Mouse (Mus musculus) lung, postnatal 0 days (tissue): Measurements from ENCODE around the gene Timd4. TPM values are rescaled to one million over a fixed set of nuclear protein-coding genes. Genes with fewer than 3 reads are reported as not detected.

ENCODE experiments used
- ATAC-seq: fragments of 200-750 bp; cut with Nextera tagmentation; 2 replicates; pipeline ENCODE4 v1.8.0; 2017; ENCODE audit warnings: moderate library complexity
- DNase-seq: peaks from one replicate; pipeline ENCODE4 v3.0.0-alpha.2; 2016; ENCODE audit warnings: low spot score
- H3K27ac ChIP-seq: fragments of 300-500 bp; sonication (generic); 2 replicates; pipeline ENCODE4 v1.5.1; 2014; ENCODE audit warnings: antibody characterized with exemption, mild to moderate bottlenecking, low read length, mixed read lengths
- H3K27me3 ChIP-seq: fragments of 300-500 bp; sonication (generic); replicated peaks from 2 replicates; pipeline ENCODE4 v1.6.1; 2014; ENCODE audit warnings: low read length, mixed read lengths; ENCODE audit not compliant: insufficient read depth
- H3K36me3 ChIP-seq: fragments of 300-500 bp; sonication (generic); 2 replicates; pipeline ENCODE4 v1.6.1; 2014; ENCODE audit warnings: low read length, mixed read lengths; ENCODE audit not compliant: insufficient read depth
- H3K4me1 ChIP-seq: fragments of 300-500 bp; sonication (generic); 2 replicates; pipeline ENCODE4 v1.6.1; 2014; ENCODE audit warnings: antibody characterized with exemption, low read depth, low read length, mixed read lengths; ENCODE audit not compliant: insufficient read depth
- H3K4me2 ChIP-seq: fragments of 300-500 bp; sonication (generic); replicated peaks from 2 replicates; pipeline ENCODE4 v1.6.1; 2014; ENCODE audit warnings: low read depth, mild to moderate bottlenecking, low read length, moderate library complexity, mixed read lengths
- H3K4me3 ChIP-seq: fragments of 300-500 bp; sonication (generic); 2 replicates; pipeline ENCODE4 v1.5.1; 2014; ENCODE audit warnings: low read depth, low read length
- H3K9ac ChIP-seq: fragments of 300-500 bp; sonication (generic); replicated peaks from 2 replicates; pipeline ENCODE4 v1.6.1; 2014; ENCODE audit warnings: low read depth, mild to moderate bottlenecking
- H3K9me3 ChIP-seq: fragments of 300-500 bp; sonication (generic); 2 replicates; pipeline ENCODE4 v1.6.1; 2016; ENCODE audit warnings: low read length, mixed read lengths
- CTCF ChIP-seq: IDR thresholded peaks from 2 replicates; pipeline ENCODE4 v1.5.1; 2016; ENCODE audit warnings: antibody characterized with exemption, mild to moderate bottlenecking
- EP300 ChIP-seq: IDR thresholded peaks from 2 replicates; pipeline ENCODE4 v1.6.1; 2016; ENCODE audit warnings: antibody characterized with exemption, mild to moderate bottlenecking, control low read depth
- whole genome bisulfite sequencing: fragments of 180-500 bp; shearing (Covaris S2); extraction: QIAGEN DNeasy Blood & Tissue Kit; methylation state at CpG from one replicate; pipeline ENCODE4 v1.1.7; 2014; 5-methylcytosine and 5-hydroxymethylcytosine counted together
- polyA plus RNA-seq: library from polyadenylated mRNA; unstranded; fragments of >200 nt; fragmentation: Nextera tagmentation; extraction: Ambion mirVana; gene quantifications from 2 replicates; pipeline ENCODE4 v1.2.1, GENCODE M21; 2015

Timd4 gene
- polyA plus RNA-seq: 0.13 and 0.14 TPM in 2 replicates

DNA sequence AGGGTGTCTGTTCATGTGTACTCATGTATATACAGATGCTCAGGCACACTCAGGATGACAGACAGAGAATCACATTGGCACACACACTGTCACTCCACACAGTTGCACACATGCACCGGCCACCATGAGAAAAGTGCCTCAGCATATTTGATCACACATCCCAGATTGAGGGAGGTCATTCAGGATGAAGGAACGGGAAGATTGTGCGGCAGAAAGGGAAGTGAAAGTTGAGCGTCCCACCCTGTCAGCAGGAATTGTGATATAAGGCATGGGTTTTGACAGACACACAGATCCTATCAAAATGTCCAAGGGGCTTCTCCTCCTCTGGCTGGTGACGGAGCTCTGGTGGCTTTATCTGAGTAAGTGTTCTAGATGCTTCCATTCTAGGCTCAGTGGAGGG is at the start of gene Timd4:
Gene Timd4 (plus strand): TSS at position 290 of the 400 bp plus-strand sequence.
- no peaks in the 10 kb centered on the region for H3K36me3 ChIP-seq
- ATAC-seq: no peak
- H3K4me3 ChIP-seq: no peak within 1 kb of the TSS
- H3K9me3 ChIP-seq: no peaks in the 10 kb centered on the region
- no peaks in the 10 kb centered on the region for H3K4me1 ChIP-seq
- H3K9ac ChIP-seq: no peak within 1 kb of the TSS
- DNase-seq: no peak
- no peak within 1 kb of the TSS for H3K27ac ChIP-seq
- no peak within 1 kb of the TSS for H3K4me2 ChIP-seq
- TF ChIP-seq EP300 (no peak), CTCF (no peak)
- no peaks in the 10 kb centered on the region for H3K27me3 ChIP-seq
- WGBS: 67% methylated on average over 5 of the region's 5 CpGs

DNA sequence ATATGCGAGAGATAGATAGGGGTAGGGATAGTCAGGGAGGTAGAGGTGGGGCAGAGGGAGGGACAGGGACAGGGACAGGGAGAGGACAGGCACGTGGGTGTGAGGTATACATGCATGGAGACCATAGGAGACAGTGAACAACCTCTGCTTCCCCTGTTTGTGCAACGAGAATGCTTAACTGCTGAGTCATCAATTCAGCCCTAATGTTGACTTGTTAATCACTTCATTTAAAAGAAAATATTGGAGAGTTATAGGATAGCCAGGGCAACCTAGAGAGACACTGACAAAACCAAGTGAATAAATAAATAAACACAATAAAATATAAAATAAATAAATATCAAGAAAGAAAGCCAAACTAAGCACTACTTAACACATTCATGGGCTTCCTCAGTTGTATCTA is 33.7 kb upstream of the Timd4 start:
- ATAC-seq: no peak

DNA sequence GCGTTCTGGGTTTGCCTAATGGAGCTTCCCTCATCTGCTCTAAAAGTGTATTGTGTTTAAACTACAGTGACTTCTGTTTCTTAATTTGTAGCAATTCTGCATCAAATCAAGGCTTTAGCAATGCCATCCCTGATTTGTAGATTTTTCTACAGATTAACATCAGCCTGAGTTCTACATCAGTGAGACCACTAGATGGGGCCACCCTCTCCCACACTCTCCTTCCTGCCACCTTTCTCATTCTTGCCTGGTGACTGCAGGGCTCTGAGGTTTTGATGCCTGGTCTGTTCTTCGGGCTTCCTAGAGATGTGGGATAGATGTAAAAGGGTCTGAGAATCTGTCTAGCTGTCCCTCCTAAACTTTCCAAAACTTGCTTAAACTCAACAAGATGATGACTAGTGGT is 30.8 kb upstream of the Timd4 start:
- no peak overlapping the region for H3K9ac ChIP-seq
- no peak for ATAC-seq
- no peak overlapping the region for H3K4me2 ChIP-seq
- no peak for DNase-seq
- WGBS: 72% methylated on average over 2 of the region's 2 CpGs
- H3K4me1 ChIP-seq: no peaks in the 10 kb centered on the region
- no peaks in the 10 kb centered on the region for H3K36me3 ChIP-seq
- H3K27ac ChIP-seq: no peak overlapping the region
- TF ChIP-seq EP300: no peak
- TF ChIP-seq CTCF: 0 out of 2 replicates have a peak, but pooled peaks have one; percentile 5
- H3K9me3 ChIP-seq: no peaks in the 10 kb centered on the region
- H3K4me3 ChIP-seq: no peak overlapping the region
- no peaks in the 10 kb centered on the region for H3K27me3 ChIP-seq

More for the DNA sequence above, 33.7 kb upstream of the Timd4 start:
- Histone ChIP-seq H3K27me3 (no peaks in the 10 kb centered on the region), H3K9ac (no peak overlapping the region), H3K4me3 (no peak overlapping the region), H3K9me3 (no peaks in the 10 kb centered on the region), H3K4me2 (no peak overlapping the region), H3K4me1 (no peaks in the 10 kb centered on the region), H3K27ac (no peak overlapping the region), H3K36me3 (no peaks in the 10 kb centered on the region)
- TF ChIP-seq CTCF: no peak
- no peak for TF ChIP-seq EP300
- DNase-seq: no peak
- WGBS: 59% methylated on average over 3 of the region's 3 CpGs

DNA sequence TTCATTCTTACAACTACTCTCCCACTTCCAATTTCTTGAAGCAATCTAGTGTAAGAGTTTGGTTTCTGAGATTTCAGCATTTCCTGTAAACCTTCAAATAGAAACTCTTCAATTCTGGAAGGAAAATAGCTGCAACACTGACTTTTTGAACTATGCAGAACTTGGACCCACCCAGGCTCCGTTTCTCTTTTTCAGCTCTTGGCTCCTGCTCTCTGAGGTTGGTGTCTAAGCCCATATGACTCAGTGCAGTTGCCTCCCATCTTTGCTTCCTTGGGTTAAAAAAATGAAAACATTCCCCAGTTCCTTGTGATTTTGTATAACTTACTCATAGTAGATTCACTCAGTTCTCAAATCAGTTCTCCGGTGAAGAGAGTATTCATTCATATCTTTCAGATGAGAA is 6.2 kb upstream of the Timd4 start:
- Histone ChIP-seq H3K4me2 (no peak overlapping the region), H3K9me3 (no peaks in the 10 kb centered on the region), H3K4me3 (no peak overlapping the region), H3K36me3 (no peaks in the 10 kb centered on the region), H3K9ac (no peak overlapping the region), H3K27ac (no peak overlapping the region), H3K27me3 (no peaks in the 10 kb centered on the region), H3K4me1 (no peaks in the 10 kb centered on the region)
- TF ChIP-seq EP300 (no peak), CTCF (no peak)
- DNase-seq (no peak), ATAC-seq (no peak)
- 74% methylated on average over 2 of the region's 2 CpGs for WGBS

DNA sequence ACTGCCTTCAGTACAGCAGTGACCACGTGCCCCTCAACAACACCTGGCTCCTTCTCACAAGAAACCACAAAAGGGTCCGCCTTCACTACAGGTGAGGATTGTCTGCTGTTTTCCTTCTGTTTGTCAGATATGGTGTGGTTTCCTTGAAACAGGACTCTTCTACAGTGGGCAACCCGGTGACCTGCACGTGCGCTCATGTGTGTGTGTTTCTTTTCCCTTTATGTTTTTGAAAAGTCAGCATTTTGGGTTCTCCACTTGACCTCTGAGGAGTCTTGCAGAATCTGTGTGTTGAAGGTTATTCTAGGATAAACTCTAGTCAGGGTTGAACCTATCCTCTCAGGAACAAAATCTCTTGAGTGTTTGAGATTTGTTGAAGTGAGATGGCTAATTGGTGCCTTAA is 7.1 kb downstream of the Timd4 start:
- H3K4me1 ChIP-seq: no peaks in the 10 kb centered on the region
- no peak for ATAC-seq
- no peaks in the 10 kb centered on the region for H3K36me3 ChIP-seq
- H3K4me3 ChIP-seq: no peak overlapping the region
- H3K9ac ChIP-seq: no peak overlapping the region
- TF ChIP-seq EP300 (no peak), CTCF (no peak)
- no peaks in the 10 kb centered on the region for H3K27me3 ChIP-seq
- no peak overlapping the region for H3K27ac ChIP-seq
- no peaks in the 10 kb centered on the region for H3K9me3 ChIP-seq
- DNase-seq: no peak
- H3K4me2 ChIP-seq: no peak overlapping the region
- WGBS: 79% methylated on average over 5 of the region's 5 CpGs

DNA sequence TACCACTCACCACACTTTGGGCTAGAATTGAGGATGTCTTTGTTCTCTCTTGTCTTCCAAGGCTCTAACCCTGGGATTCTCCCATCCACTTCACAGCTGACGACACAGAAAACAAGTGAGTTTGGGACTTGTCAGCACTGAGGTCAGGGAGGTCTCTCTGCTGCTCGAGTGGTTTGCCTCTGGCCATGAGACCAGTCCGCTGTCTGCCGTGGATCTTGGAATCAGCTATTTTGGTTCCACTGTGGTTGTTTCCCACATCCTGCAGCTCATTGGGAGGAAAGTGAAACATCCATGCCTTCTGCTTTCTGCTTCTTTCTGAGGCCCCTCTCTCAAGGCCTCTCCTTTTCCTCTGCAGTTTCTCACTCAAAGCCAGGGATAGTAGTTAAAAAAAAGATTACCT is 9.3 kb downstream of the Timd4 start:
- WGBS: 25% methylated on average over 4 of the region's 4 CpGs
- Histone ChIP-seq H3K9me3 (no peaks in the 10 kb centered on the region), H3K9ac (no peak overlapping the region), H3K27me3 (no peaks in the 10 kb centered on the region), H3K4me3 (no peak overlapping the region), H3K36me3 (no peaks in the 10 kb centered on the region), H3K4me2 (no peak overlapping the region), H3K27ac (no peak overlapping the region), H3K4me1 (no peaks in the 10 kb centered on the region)
- DNase-seq: no peak
- ATAC-seq: no peak
- TF ChIP-seq EP300 (no peak), CTCF (no peak)

DNA sequence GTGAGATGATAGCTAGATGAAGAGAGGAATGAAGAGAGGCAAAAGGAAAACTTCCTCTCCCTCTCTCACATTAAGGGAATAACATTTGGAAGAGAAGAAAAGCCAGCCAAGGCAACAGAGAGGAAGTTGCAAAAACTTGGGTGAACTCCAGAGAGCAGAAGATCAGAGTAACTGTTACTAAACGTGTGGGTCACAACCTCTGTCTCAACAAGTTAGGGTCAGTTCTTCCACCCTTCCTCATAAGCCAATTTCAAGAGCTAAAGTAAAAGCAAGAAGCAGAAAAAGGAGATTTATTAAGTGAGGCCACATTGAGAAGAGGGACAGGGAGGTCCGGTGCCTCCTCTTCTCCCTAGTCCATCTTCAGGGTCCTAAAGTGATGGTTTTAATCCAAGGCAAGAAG is 19.7 kb downstream of the Timd4 start:
- Histone ChIP-seq H3K4me3 (no peak overlapping the region), H3K27ac (0 out of 2 replicates have a peak overlapping the region, but pooled peaks have one; percentile 47), H3K36me3 (no peaks in the 10 kb centered on the region), H3K27me3 (no peaks in the 10 kb centered on the region), H3K9ac (no peak overlapping the region), H3K4me2 (no peak overlapping the region), H3K4me1 (no peaks in the 10 kb centered on the region), H3K9me3 (no peaks in the 10 kb centered on the region)
- no peak for TF ChIP-seq CTCF
- TF ChIP-seq EP300: peak; percentile 61
- DNase-seq (peak; percentile 86), ATAC-seq (peak; percentile 73)
- 39% methylated on average over 2 of the region's 2 CpGs for WGBS
